Mouse (Mus musculus) ES-E14 (cell line): ENCODE measurements at regions not wholly inside any gene's neighbourhood (a gene's known extent, or its start where the extent isn't known, plus 50 kb on each side); places are given as distances from the start of the nearest gene placed in this dataset.

Experiments
- DNase-seq: peaks from one replicate; pipeline ENCODE4 v3.0.0-alpha.2; 2013; ENCODE audit warnings: low read depth, low spot score
- H3K27ac ChIP-seq: 2 replicates; pipeline ENCODE4 v1.5.1; 2012; ENCODE audit warnings: low read depth, mild to moderate bottlenecking, low read length, moderate library complexity, mixed read lengths; ENCODE audit not compliant: poor library complexity, insufficient read depth, severe bottlenecking
- H3K36me3 ChIP-seq: 2 replicates; pipeline ENCODE4 v1.6.1; 2012; ENCODE audit warnings: mild to moderate bottlenecking, low read length, moderate library complexity, mixed read lengths; ENCODE audit not compliant: control insufficient read depth, poor library complexity, insufficient read depth, severe bottlenecking
- H3K4me1 ChIP-seq, 2 experiments: fragments of 150-350 bp in 1 of 2; sonication (generic) in 1 of 2; 2 replicates each; pipeline ENCODE4 v1.6.1; 2012; ENCODE audit warnings: low read length in 2 of 2, mild to moderate bottlenecking in 1 of 2, mixed read lengths in 1 of 2; ENCODE audit not compliant: control insufficient read depth in 2 of 2, insufficient read depth in 2 of 2, poor library complexity in 1 of 2
- H3K4me3 ChIP-seq, 2 experiments: fragments of 150-350 bp in 1 of 2; sonication (generic) in 1 of 2; 2 replicates each; pipeline ENCODE4 v1.5.1; 2012; ENCODE audit warnings: low read length in 2 of 2, low read depth in 1 of 2, mild to moderate bottlenecking in 1 of 2, mixed read lengths in 1 of 2; ENCODE audit not compliant: insufficient read depth in 1 of 2, poor library complexity in 1 of 2, severe bottlenecking in 1 of 2
- H3K9ac ChIP-seq: 2 replicates; pipeline ENCODE4 v1.6.1; 2012; ENCODE audit warnings: low read depth, mild to moderate bottlenecking, low read length, mixed read lengths; ENCODE audit not compliant: poor library complexity, insufficient read depth, severe bottlenecking
- H3K9me3 ChIP-seq: fragments of 150-350 bp; sonication (generic); 2 replicates; pipeline ENCODE4 v1.6.1; 2012; ENCODE audit warnings: low read depth, mild to moderate bottlenecking, low read length; ENCODE audit not compliant: control insufficient read depth, insufficient read depth
- CHD2 ChIP-seq: IDR thresholded peaks from 2 replicates; pipeline ENCODE4 v1.6.1; 2014; ENCODE audit warnings: mild to moderate bottlenecking, low read depth, low read length, inconsistent platforms
- HCFC1 ChIP-seq: IDR thresholded peaks from 2 replicates; pipeline ENCODE4 v1.6.1; 2012; ENCODE audit warnings: low read length, inconsistent platforms, borderline replicate concordance; ENCODE audit not compliant: insufficient read depth
- MAFK ChIP-seq: IDR thresholded peaks from 2 replicates; pipeline ENCODE4 v1.6.1; 2014; ENCODE audit warnings: mild to moderate bottlenecking, low read depth, low read length, inconsistent platforms; ENCODE audit not compliant: insufficient read depth
- ZC3H11A ChIP-seq: IDR thresholded peaks from 2 replicates; pipeline ENCODE4 v1.6.1; 2012; ENCODE audit warnings: low read depth, mild to moderate bottlenecking, inconsistent platforms, low read length, borderline replicate concordance
- ZNF384 ChIP-seq: IDR thresholded peaks from 2 replicates; pipeline ENCODE4 v1.6.1; 2012; ENCODE audit warnings: low read depth, low read length, inconsistent platforms
- in situ Hi-C, 2 experiments: fragments of 600-800 bp; cut with MboI; formaldehyde crosslinking; loops; one replicate each; pipeline ENCODE4 v1.15.1; 2025; ENCODE audit warnings: low sequenced_read_pairs in 2 of 2, inconsistent platforms in 1 of 2; ENCODE audit not compliant: unreplicated experiment in 2 of 2

GRCm38 (mm10) chr16:30656881-30657280, 57.4 kb downstream of the Fam43a start:
- TF ChIP-seq ZNF384 (no peak), HCFC1 (no peak), ZC3H11A (no peak), MAFK (no peak), CHD2 (no peak)
- no peaks in the 10 kb centered on the region for H3K36me3 ChIP-seq
- H3K9ac ChIP-seq: no peak overlapping the region
- H3K4me1 ChIP-seq: peaks cover 5 to 20% of the 10 kb centered on the region in 2 experiments; a peak in 3 of 4 replicates
- in situ Hi-C loops: no loop called here
- H3K9me3 ChIP-seq: no peaks in the 10 kb centered on the region
- peak overlapping the region; percentile 9 to 10; a peak in 3 of 4 replicates for H3K4me3 ChIP-seq
- no peak for DNase-seq
- H3K27ac ChIP-seq: no peak overlapping the region

GRCm38 (mm10) chr16:30658921-30659320, 59.4 kb downstream of the Fam43a start:
- no peak for DNase-seq
- Histone ChIP-seq H3K9me3 (no peaks in the 10 kb centered on the region), H3K4me1 (peaks cover 5 to 20% of the 10 kb centered on the region in 2 experiments; a peak in 3 of 4 replicates), H3K27ac (no peak overlapping the region), H3K36me3 (no peaks in the 10 kb centered on the region), H3K4me3 (no peak overlapping the region), H3K9ac (no peak overlapping the region)
- in situ Hi-C loops: no loop called here
- TF ChIP-seq HCFC1 (no peak), CHD2 (no peak)

GRCm38 (mm10) chr16:30661086-30661977, 61.8 kb downstream of the Fam43a start:
- H3K36me3 ChIP-seq: no peaks in the 10 kb centered on the region
- no peak overlapping the region for H3K9ac ChIP-seq
- no peak overlapping the region for H3K27ac ChIP-seq
- DNase-seq: no peak
- in situ Hi-C loops: no loop called here
- no peaks in the 10 kb centered on the region for H3K9me3 ChIP-seq
- TF ChIP-seq HCFC1 (no peak), MAFK (no peak), CHD2 (no peak), ZNF384 (no peak), ZC3H11A (no peak)
- peaks cover 3 to 10% of the 10 kb centered on the region in 2 experiments; a peak in 3 of 4 replicates for H3K4me1 ChIP-seq
- H3K4me3 ChIP-seq: no peak overlapping the region

- in situ Hi-C loops: no loop called here
- Histone ChIP-seq H3K4me1 (peaks cover 0 to 3% of the 10 kb centered on the region in 2 experiments; a peak in 1 of 4 replicates), H3K9me3 (no peaks in the 10 kb centered on the region), H3K4me3 (no peak overlapping the region), H3K36me3 (no peaks in the 10 kb centered on the region), H3K9ac (no peak overlapping the region), H3K27ac (no peak overlapping the region)
- no peak for TF ChIP-seq MAFK
- no peak for TF ChIP-seq HCFC1
- no peak for TF ChIP-seq ZNF384
- no peak for TF ChIP-seq CHD2
- no peak for TF ChIP-seq ZC3H11A
- DNase-seq: no peak
Observed at GRCm38 (mm10) chr16:30663055-30663454, 63.5 kb downstream of the Fam43a start.

- Histone ChIP-seq H3K27ac (no peak overlapping the region), H3K36me3 (no peaks in the 10 kb centered on the region), H3K9ac (no peak overlapping the region), H3K4me1 (peaks cover 0 to 3% of the 10 kb centered on the region in 2 experiments; a peak in 1 of 4 replicates), H3K9me3 (no peaks in the 10 kb centered on the region), H3K4me3 (no peak overlapping the region)
- in situ Hi-C loops: no loop called here
- no peak for DNase-seq
- TF ChIP-seq MAFK: no peak
- no peak for TF ChIP-seq HCFC1
- TF ChIP-seq CHD2: no peak
- TF ChIP-seq ZNF384: no peak
- TF ChIP-seq ZC3H11A: no peak
Observed at GRCm38 (mm10) chr16:30663971-30664370, 64.4 kb downstream of the Fam43a start.
